Mouse (Mus musculus) layer of hippocampus, adult 2 months (tissue): ENCODE measurements around the gene Apoc2. TPM values are rescaled to one million over a fixed set of nuclear protein-coding genes. Genes with fewer than 3 reads are reported as not detected.

Experiments
- DNase-seq, 2 experiments: peaks; one replicate each; pipeline ENCODE4 v3.0.0; 2022; ENCODE audit warnings: low spot score in 2 of 2
- H3K27ac ChIP-seq: fragments of 200-600 bp; 2 replicates; pipeline ENCODE4 v1.8.1; 2022
- H3K4me3 ChIP-seq: fragments of 200-600 bp; 2 replicates; pipeline ENCODE4 v1.8.1; 2022; ENCODE audit warnings: mild to moderate bottlenecking
- CTCF ChIP-seq: fragments of 200-600 bp; conservative IDR thresholded peaks from 2 replicates; pipeline ENCODE4 v1.8.1; 2022; ENCODE audit warnings: antibody characterized with exemption, mild to moderate bottlenecking, moderate library complexity
- total RNA-seq, 2 experiments: library from RNA; stranded (reverse); gene quantifications; 2 replicates each; pipeline ENCODE4 v1.2.3; 2021

Apoc2 gene
- total RNA-seq, 2 experiments from 2014 or later, result not detected

DNA sequence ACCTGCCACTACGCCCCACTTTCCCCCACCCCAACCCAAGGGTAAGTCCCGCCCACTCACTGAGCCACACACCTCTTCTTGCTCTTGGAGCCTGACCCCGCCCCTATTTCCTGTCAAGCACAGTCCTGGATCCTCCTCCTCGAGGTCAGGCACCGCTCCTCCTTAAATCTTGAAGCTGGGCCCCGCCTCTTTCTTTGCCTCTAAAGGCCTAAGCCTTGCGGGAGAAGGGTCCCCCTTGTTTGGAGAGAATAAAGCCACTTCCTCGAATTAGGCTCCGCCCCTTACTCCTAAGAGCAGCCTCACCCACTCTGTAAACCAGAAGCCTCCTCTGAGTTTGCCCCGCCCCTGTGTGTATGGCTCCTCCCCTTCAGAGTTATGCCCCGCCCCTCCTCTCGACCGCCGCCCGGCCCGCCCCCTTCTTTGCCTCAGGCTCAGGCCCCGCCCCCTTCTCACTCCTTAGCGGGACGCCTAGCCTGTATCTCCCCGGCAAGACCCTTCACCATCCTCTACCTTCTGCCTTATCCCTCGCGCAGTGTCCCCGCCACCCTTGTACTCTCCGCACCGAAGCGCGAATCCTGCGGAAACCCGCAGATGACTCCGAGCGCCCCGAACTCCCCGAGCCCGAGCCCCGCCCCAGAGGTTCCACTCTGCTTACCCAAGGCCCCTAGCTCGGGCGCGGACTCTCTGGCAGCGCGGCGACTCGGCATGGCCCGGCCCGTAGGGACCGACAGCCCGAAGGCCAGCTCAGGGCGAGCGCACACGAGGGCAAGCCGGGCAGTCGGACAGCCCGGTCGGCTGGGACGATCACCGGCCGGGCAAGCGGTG is 49.0 kb downstream of the Apoc2 start:
- no peak for TF ChIP-seq CTCF
- DNase-seq, result peak; percentile 82 to 90
- peak overlapping the region; percentile 86 for H3K27ac ChIP-seq
- peak overlapping the region; percentile 91 for H3K4me3 ChIP-seq

DNA sequence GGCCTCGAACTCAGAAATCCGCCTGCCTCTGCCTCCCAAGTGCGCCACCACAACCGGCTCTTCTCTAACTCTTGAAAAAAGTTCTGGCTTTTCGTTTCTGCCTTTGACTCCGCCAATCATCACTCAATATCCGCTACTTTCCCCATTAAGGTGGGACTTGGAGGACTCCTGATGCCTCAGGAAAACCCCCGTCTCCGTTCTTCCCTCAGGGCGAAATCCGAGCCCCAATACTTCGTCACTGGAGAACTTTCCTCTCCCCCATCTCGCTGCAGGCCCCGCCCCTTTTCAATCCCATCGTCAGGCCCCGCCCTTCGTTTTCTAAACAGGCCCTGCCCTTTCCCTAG is 49.6 kb downstream of the Apoc2 start:
- peak overlapping the region; percentile 86; the same call in 1 of the 2 replicates for H3K27ac ChIP-seq

DNA sequence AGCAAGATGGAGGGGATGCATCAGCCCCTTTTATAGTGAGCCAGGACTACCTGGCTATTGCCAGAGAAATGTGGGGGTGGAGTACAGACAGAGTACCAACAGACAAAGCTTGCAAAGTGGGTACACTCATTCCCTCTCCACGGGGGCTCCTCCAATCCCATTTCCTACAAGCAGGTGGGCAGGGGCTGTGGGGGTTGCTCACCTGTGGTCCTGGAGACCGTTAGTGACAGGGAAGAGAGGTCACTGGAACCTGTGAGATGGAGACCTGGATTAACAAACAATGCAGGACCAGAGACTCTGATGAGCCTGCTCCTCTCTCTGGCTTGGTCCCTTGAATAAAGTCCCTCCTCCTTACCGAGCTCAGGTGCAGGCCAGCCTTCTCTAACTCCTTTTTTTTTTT is 50.0 kb downstream of the Apoc2 start:
- DNase-seq, result no peak
- H3K27ac ChIP-seq, result no peak overlapping the region
- no peak for TF ChIP-seq CTCF
- 0 out of 2 replicates have a peak overlapping the region, but pooled peaks have one; percentile 91 for H3K4me3 ChIP-seq

More for the DNA sequence above, 49.6 kb downstream of the Apoc2 start:
- DNase-seq, result no peak
- no peak for TF ChIP-seq CTCF
- peak overlapping the region; percentile 91 for H3K4me3 ChIP-seq

DNA sequence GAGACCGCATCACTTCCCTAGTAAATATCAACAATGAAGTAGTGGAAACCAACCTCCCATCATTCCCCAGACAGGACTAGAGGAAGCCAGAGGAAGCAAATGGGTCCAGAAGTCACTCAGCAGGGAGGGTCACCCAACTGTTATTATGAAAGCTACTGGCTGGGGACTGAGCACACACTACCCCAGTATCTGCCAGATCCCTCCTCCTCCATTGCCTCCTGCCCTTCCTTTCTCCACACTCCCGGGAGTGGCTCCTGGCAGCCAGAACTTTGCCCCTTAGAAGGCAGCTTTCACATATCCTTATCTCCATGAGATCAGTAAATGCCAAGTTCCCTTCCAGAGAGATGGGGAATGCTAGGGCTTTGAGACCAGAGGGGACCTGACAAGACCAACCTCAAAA is 54.3 kb downstream of the Apoc2 start:
- no peak for TF ChIP-seq CTCF
- Histone ChIP-seq H3K4me3 (no peak overlapping the region), H3K27ac (no peak overlapping the region)
- no peak for DNase-seq

DNA sequence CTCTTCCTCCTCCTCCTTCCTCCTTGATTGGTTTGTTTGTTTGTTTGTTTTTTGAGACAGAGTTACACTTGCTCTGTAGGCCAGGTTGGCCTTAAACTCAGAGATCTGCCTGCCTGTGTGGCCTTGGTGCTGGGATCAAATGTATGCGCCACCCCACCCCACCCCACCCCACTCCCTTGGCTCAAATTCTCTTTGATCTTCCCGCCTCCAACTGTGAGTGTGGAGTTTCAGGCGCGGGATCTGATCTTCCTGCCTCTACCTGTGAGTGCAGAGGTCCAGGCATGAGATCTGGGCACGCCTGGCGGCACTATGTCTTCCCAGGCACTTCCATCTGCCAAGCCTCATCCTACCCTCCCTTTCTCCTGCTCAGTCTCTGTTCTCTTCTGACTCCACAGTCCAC is 55.5 kb downstream of the Apoc2 start:
- Histone ChIP-seq H3K27ac (no peak overlapping the region), H3K4me3 (no peak overlapping the region)
- TF ChIP-seq CTCF, result no peak
- no peak for DNase-seq

Other genes starting within 250 kb of the Apoc2 start
- gene Mark4, start 219.1 kb downstream of the Apoc2 start, total RNA-seq, result 10 to 100 TPM; 92.9 to 99.6 TPM
- gene Exoc3l2, start 214.6 kb downstream of the Apoc2 start, total RNA-seq, result under 1 TPM; 0.10 to 0.38 TPM
- gene Bloc1s3, start 169.6 kb downstream of the Apoc2 start, total RNA-seq, result 1 to 10 TPM; 6.0 to 6.9 TPM
- gene Trappc6a, start 169.5 kb downstream of the Apoc2 start, total RNA-seq, result 10 to 100 TPM; 17.2 to 20.7 TPM
- under 1 TPM; 0.38 to 0.71 TPM for gene Nkpd1, start 160.1 kb downstream of the Apoc2 start, total RNA-seq
- gene Ppp1r37, start 114.9 kb downstream of the Apoc2 start, total RNA-seq, result 100 to 1,000 TPM; 116 to 118 TPM
- under 1 TPM; 0.81 to 0.95 TPM for gene Zfp296, start 100.7 kb downstream of the Apoc2 start, total RNA-seq
- 10 to 100 TPM; 38.8 to 43.9 TPM for gene Gemin7, start 100.3 kb downstream of the Apoc2 start, total RNA-seq
- 100 to 1,000 TPM in 1 of 2 experiments, 10 to 100 TPM in 1; 95.4 to 112 TPM for gene Clasrp, start 73.5 kb downstream of the Apoc2 start, total RNA-seq
- 10 to 100 TPM in 1 of 2 experiments, 1 to 10 TPM in 1; 9.8 to 11.3 TPM for gene Relb, start 48.5 kb downstream of the Apoc2 start, total RNA-seq
- 100 to 1,000 TPM; 136 to 151 TPM for gene Clptm1, start 12.9 kb downstream of the Apoc2 start, total RNA-seq
- not detected for gene Gm44805, start 3.5 kb upstream of the Apoc2 start, total RNA-seq
- not detected for gene Apoc4, start 3.5 kb upstream of the Apoc2 start, total RNA-seq
- gene Apoc1, start 14.7 kb upstream of the Apoc2 start, total RNA-seq, result 1 to 10 TPM; 3.1 to 3.5 TPM
- gene Apoe, start 21.2 kb upstream of the Apoc2 start, total RNA-seq, result 1,000 to 10,000 TPM; 2,242 to 2,264 TPM
- 100 to 1,000 TPM; 110 TPM for gene Tomm40, start 37.5 kb upstream of the Apoc2 start, total RNA-seq
- gene Nectin2, start 72.5 kb upstream of the Apoc2 start, total RNA-seq, result 1 to 10 TPM; 4.5 to 5.9 TPM
- 10 to 100 TPM in 1 of 2 experiments, 1 to 10 TPM in 1; 9.2 to 14.8 TPM for gene Bcam, start 93.1 kb upstream of the Apoc2 start, total RNA-seq
- not detected for gene Cblc, start 118.9 kb upstream of the Apoc2 start, total RNA-seq
- gene Bcl3, start 144.8 kb upstream of the Apoc2 start, total RNA-seq, result under 1 TPM; 0.46 to 0.83 TPM
- 1 to 10 TPM in 1 of 2 experiments, under 1 TPM in 1; 0.86 to 1.6 TPM for gene Gm19345, start 174.1 kb upstream of the Apoc2 start, total RNA-seq
- gene Ceacam16, start 183.4 kb upstream of the Apoc2 start, total RNA-seq, result not detected
- gene Ceacam19, start 210.0 kb upstream of the Apoc2 start, total RNA-seq, result not detected
- gene Pvr, start 243.2 kb upstream of the Apoc2 start, total RNA-seq, result 10 to 100 TPM; 13.6 to 16.3 TPM